Mouse (Mus musculus) stomach, embryonic 14.5 days (tissue): ENCODE data around the gene Birc6. TPM values are rescaled to one million over a fixed set of nuclear protein-coding genes. Genes with fewer than 3 reads are reported as not detected.

Experiments
- ATAC-seq: fragments of 200-750 bp; cut with Nextera tagmentation; 2 replicates; pipeline ENCODE4 v1.8.0; 2017; ENCODE audit warnings: low read depth, moderate TSS enrichment; ENCODE audit not compliant: insufficient number of reproducible peaks, insufficient read depth, low FRiP score
- H3K27ac ChIP-seq: fragments of 300-500 bp; sonication (generic); 2 replicates; pipeline ENCODE4 v1.5.1; 2014; ENCODE audit warnings: mild to moderate bottlenecking, low read length, moderate library complexity, mixed read lengths
- H3K27me3 ChIP-seq: fragments of 300-500 bp; sonication (generic); 2 replicates; pipeline ENCODE4 v1.6.1; 2014; ENCODE audit warnings: low read length, control low read depth, mixed read lengths; ENCODE audit not compliant: control insufficient read depth, insufficient read depth
- H3K36me3 ChIP-seq: fragments of 300-500 bp; sonication (generic); 2 replicates; pipeline ENCODE4 v1.6.1; 2014; ENCODE audit warnings: mild to moderate bottlenecking, control low read depth, low read length, moderate library complexity, mixed read lengths; ENCODE audit not compliant: control insufficient read depth, insufficient read depth
- H3K4me1 ChIP-seq: fragments of 300-500 bp; sonication (generic); 2 replicates; pipeline ENCODE4 v1.6.1; 2014; ENCODE audit warnings: low read length, control low read depth, mixed read lengths; ENCODE audit not compliant: control insufficient read depth, insufficient read depth
- H3K4me2 ChIP-seq: fragments of 300-500 bp; sonication (generic); replicated peaks from 2 replicates; pipeline ENCODE4 v1.6.1; 2014; ENCODE audit warnings: low read depth, low read length, control low read depth
- H3K4me3 ChIP-seq: fragments of 300-500 bp; sonication (generic); 2 replicates; pipeline ENCODE4 v1.5.1; 2014; ENCODE audit warnings: low read depth, low read length, control low read depth
- H3K9ac ChIP-seq: fragments of 300-500 bp; sonication (generic); replicated peaks from 2 replicates; pipeline ENCODE4 v1.6.1; 2014; ENCODE audit warnings: low read depth, mild to moderate bottlenecking, control low read depth, low read length, moderate library complexity, mixed read lengths
- H3K9me3 ChIP-seq: fragments of 300-500 bp; sonication (generic); 2 replicates; pipeline ENCODE4 v1.6.1; 2016; ENCODE audit warnings: low read depth, low read length, control low read depth; ENCODE audit not compliant: control insufficient read depth
- WGBS: fragments of 180-500 bp; shearing (Covaris S2); extraction: QIAGEN DNeasy Blood & Tissue Kit; methylation state at CpG from one replicate; pipeline ENCODE4 v1.1.7; 2014; 5-methylcytosine and 5-hydroxymethylcytosine counted together
- polyA plus RNA-seq: library from polyadenylated mRNA; unstranded; fragments of >200 nt; fragmentation: Nextera tagmentation; extraction: Ambion mirVana; gene quantifications from 2 replicates; pipeline ENCODE4 v1.2.1, GENCODE M21; 2014

Birc6 gene
- polyA plus RNA-seq, 1 experiment from 2014 or later: 130 TPM

- no peak overlapping the region for H3K4me3 ChIP-seq
- no peaks in the 10 kb centered on the region for H3K9me3 ChIP-seq
- no peaks in the 10 kb centered on the region for H3K27me3 ChIP-seq
- ATAC-seq: no peak
- H3K27ac ChIP-seq: no peak overlapping the region
- H3K36me3 ChIP-seq: peaks cover 28% of the 10 kb centered on the region
- no peak overlapping the region for H3K9ac ChIP-seq
- H3K4me1 ChIP-seq: no peaks in the 10 kb centered on the region
- H3K4me2 ChIP-seq: no peak overlapping the region
- WGBS: 87% methylated on average over 1 of the region's 1 CpGs
Measured at GRCm38 (mm10) chr17:74580738-74581137, 52.6 kb downstream of the Birc6 start.

- no peaks in the 10 kb centered on the region for H3K27me3 ChIP-seq
- H3K36me3 ChIP-seq: peaks cover 17% of the 10 kb centered on the region
- ATAC-seq: no peak
- H3K4me3 ChIP-seq: no peak overlapping the region
- H3K4me1 ChIP-seq: no peaks in the 10 kb centered on the region
- H3K9me3 ChIP-seq: no peaks in the 10 kb centered on the region
- no peak overlapping the region for H3K27ac ChIP-seq
- 76% methylated on average over 3 of the region's 3 CpGs for WGBS
- no peak overlapping the region for H3K4me2 ChIP-seq
- H3K9ac ChIP-seq: no peak overlapping the region
Measured at GRCm38 (mm10) chr17:74586768-74587167, 58.7 kb downstream of the Birc6 start.

- Histone ChIP-seq H3K27me3 (no peaks in the 10 kb centered on the region), H3K9ac (no peak overlapping the region), H3K27ac (no peak overlapping the region), H3K36me3 (peaks cover 37% of the 10 kb centered on the region), H3K4me2 (no peak overlapping the region), H3K9me3 (no peaks in the 10 kb centered on the region), H3K4me3 (no peak overlapping the region), H3K4me1 (no peaks in the 10 kb centered on the region)
- ATAC-seq: no peak
- WGBS: 91% methylated on average over 9 of the region's 9 CpGs
Measured at GRCm38 (mm10) chr17:74598908-74599307, 70.8 kb downstream of the Birc6 start.

- Histone ChIP-seq H3K9ac (no peak overlapping the region), H3K9me3 (no peaks in the 10 kb centered on the region), H3K4me3 (no peak overlapping the region), H3K27ac (no peak overlapping the region), H3K4me2 (no peak overlapping the region), H3K36me3 (peaks cover 35% of the 10 kb centered on the region), H3K27me3 (no peaks in the 10 kb centered on the region), H3K4me1 (no peaks in the 10 kb centered on the region)
- WGBS: 93% methylated on average over 2 of the region's 2 CpGs
- ATAC-seq: no peak
Measured at GRCm38 (mm10) chr17:74599396-74599795, 71.3 kb downstream of the Birc6 start.

- no peaks in the 10 kb centered on the region for H3K9me3 ChIP-seq
- WGBS: 68% methylated on average over 1 of the region's 1 CpGs
- peaks cover 34% of the 10 kb centered on the region for H3K36me3 ChIP-seq
- no peaks in the 10 kb centered on the region for H3K4me1 ChIP-seq
- no peak overlapping the region for H3K27ac ChIP-seq
- no peak for ATAC-seq
- H3K4me3 ChIP-seq: no peak overlapping the region
- H3K4me2 ChIP-seq: no peak overlapping the region
- no peaks in the 10 kb centered on the region for H3K27me3 ChIP-seq
- H3K9ac ChIP-seq: no peak overlapping the region
Measured at GRCm38 (mm10) chr17:74601201-74601600, 73.1 kb downstream of the Birc6 start.

GRCm38 (mm10) chr17:74630798-74631197 is 102.7 kb downstream of the Birc6 start:
- H3K36me3 ChIP-seq: peaks cover 58% of the 10 kb centered on the region
- WGBS: 87% methylated on average over 3 of the region's 3 CpGs
- no peak for ATAC-seq
- H3K4me3 ChIP-seq: no peak overlapping the region
- H3K4me1 ChIP-seq: no peaks in the 10 kb centered on the region
- no peak overlapping the region for H3K4me2 ChIP-seq
- H3K9ac ChIP-seq: no peak overlapping the region
- H3K27ac ChIP-seq: no peak overlapping the region
- no peaks in the 10 kb centered on the region for H3K27me3 ChIP-seq
- H3K9me3 ChIP-seq: no peaks in the 10 kb centered on the region

- Histone ChIP-seq H3K36me3 (peaks cover 56% of the 10 kb centered on the region), H3K27me3 (no peaks in the 10 kb centered on the region), H3K27ac (no peak overlapping the region), H3K4me1 (no peaks in the 10 kb centered on the region), H3K9ac (no peak overlapping the region), H3K4me2 (no peak overlapping the region), H3K9me3 (no peaks in the 10 kb centered on the region), H3K4me3 (no peak overlapping the region)
- no peak for ATAC-seq
Measured at GRCm38 (mm10) chr17:74642445-74642844, 114.3 kb downstream of the Birc6 start.

GRCm38 (mm10) chr17:74658362-74658761 is 130.3 kb downstream of the Birc6 start:
- peaks cover 50% of the 10 kb centered on the region for H3K36me3 ChIP-seq
- ATAC-seq: no peak
- 97% methylated on average over 3 of the region's 3 CpGs for WGBS

GRCm38 (mm10) chr17:74668010-74668409 is 139.9 kb downstream of the Birc6 start:
- H3K27me3 ChIP-seq: no peaks in the 10 kb centered on the region
- H3K9ac ChIP-seq: no peak overlapping the region
- H3K36me3 ChIP-seq: peaks cover 49% of the 10 kb centered on the region
- ATAC-seq: no peak
- H3K4me2 ChIP-seq: no peak overlapping the region
- H3K4me1 ChIP-seq: no peaks in the 10 kb centered on the region
- no peak overlapping the region for H3K4me3 ChIP-seq
- WGBS: 88% methylated on average over 1 of the region's 1 CpGs
- no peaks in the 10 kb centered on the region for H3K9me3 ChIP-seq
- no peak overlapping the region for H3K27ac ChIP-seq

More at GRCm38 (mm10) chr17:74658362-74658761, 130.3 kb downstream of the Birc6 start:
- Histone ChIP-seq H3K27me3 (no peaks in the 10 kb centered on the region), H3K4me2 (no peak overlapping the region), H3K27ac (no peak overlapping the region), H3K4me3 (no peak overlapping the region), H3K9ac (no peak overlapping the region), H3K4me1 (no peaks in the 10 kb centered on the region), H3K9me3 (no peaks in the 10 kb centered on the region)
